Mouse (Mus musculus) embryonic facial prominence, embryonic 12.5 days (tissue): ENCODE results near the gene Icam2. TPM values are rescaled to one million over a fixed set of nuclear protein-coding genes. Genes with fewer than 3 reads are reported as not detected.

Source experiments
- ATAC-seq: fragments of 200-750 bp; cut with Nextera tagmentation; 2 replicates; pipeline ENCODE4 v1.8.0; 2017; ENCODE audit not compliant: insufficient number of reproducible peaks, insufficient read depth, low FRiP score, low TSS enrichment
- H3K27ac ChIP-seq: fragments of 300-500 bp; sonication (generic); 2 replicates; pipeline ENCODE4 v1.5.1; 2016; ENCODE audit warnings: mild to moderate bottlenecking
- H3K27me3 ChIP-seq: fragments of 300-500 bp; sonication (generic); 2 replicates; pipeline ENCODE4 v1.6.1; 2016; ENCODE audit warnings: mild to moderate bottlenecking, moderate library complexity
- H3K36me3 ChIP-seq: fragments of 300-500 bp; sonication (generic); 2 replicates; pipeline ENCODE4 v1.6.1; 2016; ENCODE audit warnings: mild to moderate bottlenecking
- H3K4me1 ChIP-seq: fragments of 300-500 bp; sonication (generic); 2 replicates; pipeline ENCODE4 v1.6.1; 2016
- H3K4me2 ChIP-seq: fragments of 300-500 bp; sonication (generic); replicated peaks from 2 replicates; pipeline ENCODE4 v1.6.1; 2016; ENCODE audit warnings: mild to moderate bottlenecking, moderate library complexity
- H3K4me3 ChIP-seq: fragments of 300-500 bp; sonication (generic); 2 replicates; pipeline ENCODE4 v1.5.1; 2016; ENCODE audit warnings: mild to moderate bottlenecking
- H3K9ac ChIP-seq: fragments of 300-500 bp; sonication (generic); 2 replicates; pipeline ENCODE4 v1.6.1; 2016; ENCODE audit warnings: mild to moderate bottlenecking, moderate library complexity
- H3K9me3 ChIP-seq: fragments of 300-500 bp; sonication (generic); 2 replicates; pipeline ENCODE4 v1.6.1; 2016; ENCODE audit warnings: mild to moderate bottlenecking, moderate library complexity
- WGBS: fragments of 180-500 bp; shearing (Covaris S2); methylation state at CpG from one replicate; pipeline ENCODE4 v1.1.7; 2016; 5-methylcytosine and 5-hydroxymethylcytosine counted together
- polyA plus RNA-seq: library from polyadenylated mRNA; unstranded; fragments of >200 nt; fragmentation: Nextera tagmentation; extraction: Ambion mirVana; gene quantifications from 2 replicates; pipeline ENCODE4 v1.2.1, GENCODE M21; 2016

Gene Icam2
- polyA plus RNA-seq, 1 experiment from 2014 or later: 23.9 TPM

DNA sequence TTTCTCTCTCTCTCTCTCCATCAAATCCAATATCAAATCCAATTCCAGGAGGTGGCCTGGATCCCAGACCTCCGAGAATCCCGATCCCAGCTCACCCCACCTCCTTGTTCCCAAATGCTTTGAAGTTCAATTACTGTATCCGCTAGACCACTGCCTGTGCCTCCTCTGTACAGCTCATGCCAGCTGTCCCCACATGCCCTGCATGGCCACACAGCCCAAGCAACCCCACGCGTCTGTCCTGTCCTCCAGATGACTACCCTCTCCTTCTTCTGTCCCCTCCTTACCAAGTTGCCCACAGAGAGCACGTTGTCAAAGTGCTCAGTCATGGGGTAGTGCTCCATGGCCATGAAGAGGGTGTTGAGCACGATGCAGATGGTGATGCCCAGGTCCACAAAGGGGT is 49.0 kb downstream of the Icam2 start:
- Histone ChIP-seq H3K4me1 (peaks cover 8% of the 10 kb centered on the region; the same call in 1 of the 2 replicates), H3K27ac (no peak overlapping the region), H3K4me3 (no peak overlapping the region), H3K27me3 (no peaks in the 10 kb centered on the region), H3K9ac (no peak overlapping the region), H3K9me3 (no peaks in the 10 kb centered on the region), H3K36me3 (no peaks in the 10 kb centered on the region), H3K4me2 (no peak overlapping the region)
- WGBS: 78% methylated on average over 7 of the region's 7 CpGs
- no peak for ATAC-seq

- no peak for ATAC-seq
- Histone ChIP-seq H3K27me3 (no peaks in the 10 kb centered on the region), H3K27ac (no peak overlapping the region), H3K4me2 (no peak overlapping the region), H3K9ac (no peak overlapping the region), H3K4me3 (no peak overlapping the region), H3K4me1 (peaks cover 8% of the 10 kb centered on the region; the same call in 1 of the 2 replicates), H3K36me3 (no peaks in the 10 kb centered on the region), H3K9me3 (no peaks in the 10 kb centered on the region)
- 79% methylated on average over 5 of the region's 5 CpGs for WGBS
These were observed 49.8 kb downstream of the Icam2 start for GRCm38 (mm10) chr11:106338029-106338428.

DNA sequence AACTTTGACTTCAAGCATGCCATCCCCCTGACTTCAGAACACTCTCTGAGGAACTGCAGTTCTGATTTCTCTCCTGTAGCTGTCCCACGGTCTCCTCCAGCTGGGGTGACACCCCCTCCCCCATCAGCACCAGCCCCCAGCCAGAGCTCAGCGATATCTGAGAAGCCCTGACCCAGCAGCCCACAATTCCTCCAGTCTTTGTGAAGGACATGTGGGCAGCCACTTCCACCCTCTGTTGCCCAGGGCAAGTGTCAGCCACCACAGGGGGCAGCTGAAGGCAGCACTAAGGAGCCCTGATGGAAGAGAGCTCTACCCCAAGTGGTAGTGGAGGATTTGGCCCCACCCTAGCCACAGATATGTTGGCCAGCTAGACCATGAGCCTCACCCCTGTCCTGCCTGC is 53.8 kb downstream of the Icam2 start:
- WGBS: 4% methylated on average over 2 of the region's 2 CpGs

GRCm38 (mm10) chr11:106332458-106332857 is 55.4 kb downstream of the Icam2 start:
- H3K4me2 ChIP-seq: no peak overlapping the region
- peaks cover 10% of the 10 kb centered on the region; the same call in 1 of the 2 replicates for H3K4me1 ChIP-seq
- no peak overlapping the region for H3K27ac ChIP-seq
- no peak overlapping the region for H3K4me3 ChIP-seq
- no peak for ATAC-seq
- H3K9ac ChIP-seq: no peak overlapping the region
- 55% methylated on average over 4 of the region's 4 CpGs for WGBS
- no peaks in the 10 kb centered on the region for H3K36me3 ChIP-seq
- no peaks in the 10 kb centered on the region for H3K27me3 ChIP-seq
- H3K9me3 ChIP-seq: no peaks in the 10 kb centered on the region

More for the DNA sequence above, 53.8 kb downstream of the Icam2 start:
- Histone ChIP-seq H3K4me1 (peaks cover 4% of the 10 kb centered on the region; the same call in 1 of the 2 replicates), H3K4me2 (no peak overlapping the region), H3K27ac (no peak overlapping the region), H3K9ac (no peak overlapping the region), H3K4me3 (no peak overlapping the region), H3K27me3 (no peaks in the 10 kb centered on the region), H3K36me3 (no peaks in the 10 kb centered on the region), H3K9me3 (no peaks in the 10 kb centered on the region)
- no peak for ATAC-seq

- WGBS: 67% methylated on average over 7 of the region's 7 CpGs
- no peak overlapping the region for H3K9ac ChIP-seq
- no peaks in the 10 kb centered on the region for H3K27me3 ChIP-seq
- no peak overlapping the region for H3K4me3 ChIP-seq
- H3K9me3 ChIP-seq: no peaks in the 10 kb centered on the region
- no peaks in the 10 kb centered on the region for H3K36me3 ChIP-seq
- peaks cover 10% of the 10 kb centered on the region; the same call in 1 of the 2 replicates for H3K4me1 ChIP-seq
- ATAC-seq: no peak
- no peak overlapping the region for H3K4me2 ChIP-seq
- H3K27ac ChIP-seq: no peak overlapping the region
These were observed 58.2 kb downstream of the Icam2 start for GRCm38 (mm10) chr11:106329682-106330081.

DNA sequence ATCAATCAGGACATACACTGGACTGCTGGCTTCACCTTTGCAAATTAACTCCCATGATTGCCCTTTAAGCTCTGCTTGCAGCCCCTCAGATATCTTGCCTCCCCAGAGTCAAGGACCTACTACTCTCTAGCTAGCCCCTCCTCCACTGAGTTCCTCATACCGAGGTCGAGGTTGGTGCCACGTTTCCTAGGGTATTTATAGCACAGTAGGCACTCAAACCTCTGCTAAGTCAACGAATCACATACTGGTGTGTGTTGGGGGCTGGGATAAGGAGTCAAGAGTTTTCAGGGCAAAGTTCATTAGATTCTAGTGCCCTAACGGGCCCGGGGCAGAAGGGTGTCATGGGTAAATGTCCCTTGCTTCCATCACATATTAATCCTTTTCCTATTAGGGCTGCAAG is 58.7 kb downstream of the Icam2 start:
- no peaks in the 10 kb centered on the region for H3K27me3 ChIP-seq
- no peaks in the 10 kb centered on the region for H3K36me3 ChIP-seq
- H3K9ac ChIP-seq: no peak overlapping the region
- H3K4me3 ChIP-seq: no peak overlapping the region
- H3K9me3 ChIP-seq: no peaks in the 10 kb centered on the region
- whole genome bisulfite sequencing: 79% methylated on average over 6 of the region's 6 CpGs
- H3K4me1 ChIP-seq: peaks cover 9% of the 10 kb centered on the region; the same call in 1 of the 2 replicates
- ATAC-seq: no peak
- H3K4me2 ChIP-seq: no peak overlapping the region
- H3K27ac ChIP-seq: no peak overlapping the region

DNA sequence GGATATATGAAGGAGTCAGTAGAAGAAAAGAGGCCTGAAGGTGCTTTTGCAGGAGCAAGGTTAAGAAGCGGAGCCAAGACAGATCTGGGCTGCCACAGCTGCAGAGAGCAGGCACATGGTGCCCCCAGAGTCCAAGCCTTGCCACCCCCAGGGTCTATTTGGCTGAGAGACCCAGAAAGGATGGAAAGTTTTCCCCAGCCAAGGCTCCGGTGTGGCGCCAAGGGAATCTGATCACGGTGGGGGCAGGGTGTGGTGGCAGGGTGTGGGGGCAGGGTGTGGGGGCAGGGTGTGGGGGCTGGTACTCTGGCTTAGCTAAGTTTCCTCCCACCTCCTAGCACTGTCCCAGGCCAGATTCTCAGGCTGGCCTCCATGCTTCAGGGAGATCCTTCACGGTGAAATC is 59.4 kb downstream of the Icam2 start:
- H3K9me3 ChIP-seq: no peaks in the 10 kb centered on the region

More for the DNA sequence above, 59.4 kb downstream of the Icam2 start:
- no peak overlapping the region for H3K27ac ChIP-seq
- no peak overlapping the region for H3K9ac ChIP-seq
- no peak for ATAC-seq
- H3K4me1 ChIP-seq: peaks cover 6% of the 10 kb centered on the region; the same call in 1 of the 2 replicates
- no peak overlapping the region for H3K4me3 ChIP-seq
- 62% methylated on average over 5 of the region's 5 CpGs for WGBS
- H3K36me3 ChIP-seq: no peaks in the 10 kb centered on the region
- H3K4me2 ChIP-seq: no peak overlapping the region
- H3K27me3 ChIP-seq: no peaks in the 10 kb centered on the region

Other genes with a start within 250 kb of the Icam2 start
- gene Gm10840, start 227.2 kb downstream of the Icam2 start, polyA plus RNA-seq: not detected in 2 replicates
- 467 and 469 TPM in 2 replicates for gene Limd2, start 227.2 kb downstream of the Icam2 start, polyA plus RNA-seq
- gene Strada, start 185.9 kb downstream of the Icam2 start, polyA plus RNA-seq: 34.8 and 35.4 TPM in 2 replicates
- 79.4 and 81.7 TPM in 2 replicates for gene Ccdc47, start 171.7 kb downstream of the Icam2 start, polyA plus RNA-seq
- 103 and 104 TPM in 2 replicates for gene Ddx42, start 171.1 kb downstream of the Icam2 start, polyA plus RNA-seq
- 63.3 and 67.0 TPM in 2 replicates for gene Ftsj3, start 132.0 kb downstream of the Icam2 start, polyA plus RNA-seq
- gene Psmc5, start 131.9 kb downstream of the Icam2 start, polyA plus RNA-seq: 315 and 316 TPM in 2 replicates
- gene Smarcd2, start 115.1 kb downstream of the Icam2 start, polyA plus RNA-seq: 71.5 and 75.1 TPM in 2 replicates
- 0.24 and 0.47 TPM in 2 replicates for gene Tcam1, start 111.4 kb downstream of the Icam2 start, polyA plus RNA-seq
- not detected in 2 replicates for gene Gh, start 86.2 kb downstream of the Icam2 start, polyA plus RNA-seq
- 1.5 and 1.7 TPM in 2 replicates for gene Cd79b, start 73.3 kb downstream of the Icam2 start, polyA plus RNA-seq
- gene Scn4a, start 34.8 kb downstream of the Icam2 start, polyA plus RNA-seq: 0.05 and 0.09 TPM in 2 replicates
- gene Prr29, start 22.6 kb downstream of the Icam2 start, polyA plus RNA-seq: not detected in 2 replicates
- gene Ern1, start 99.8 kb upstream of the Icam2 start, polyA plus RNA-seq: 6.4 and 8.1 TPM in 2 replicates
- 8.3 and 9.4 TPM in 2 replicates for gene Tex2, start 225.3 kb upstream of the Icam2 start, polyA plus RNA-seq